Mouse (Mus musculus) myocyte (in vitro differentiated cells): ENCODE measurements at regions not wholly inside any gene's neighbourhood (a gene's known extent, or its start where the extent isn't known, plus 50 kb on each side); places are given as distances from the start of the nearest gene placed in this dataset.
A peak's percentile ranks its signal among the peaks of the same experiment; 100 is the strongest.

Experiments
- H3K27me3 ChIP-seq: one replicate; pipeline ENCODE4 v1.6.1; 2011; ENCODE audit not compliant: control insufficient read depth, insufficient read depth, insufficient read length
- H3K36me3 ChIP-seq: one replicate; pipeline ENCODE4 v1.6.1; 2011; ENCODE audit not compliant: control insufficient read depth, insufficient read depth
- H3K4me2 ChIP-seq: one replicate; pipeline ENCODE4 v1.6.1; 2011; ENCODE audit warnings: low read depth, control low read depth
- H3K4me3 ChIP-seq: one replicate; pipeline ENCODE4 v1.5.1; 2011; ENCODE audit warnings: mild to moderate bottlenecking, control low read depth, moderate library complexity
- H3K79me2 ChIP-seq: one replicate; pipeline ENCODE4 v1.6.1; 2011; ENCODE audit not compliant: control insufficient read depth, insufficient read depth
- H3ac ChIP-seq: one replicate; pipeline ENCODE4 v1.6.1; 2011; ENCODE audit not compliant: control insufficient read depth, insufficient read length
- CEBPB ChIP-seq: IDR thresholded peaks from 2 replicates; pipeline ENCODE4 v1.6.1; 2011; ENCODE audit warnings: mild to moderate bottlenecking, moderate library complexity; ENCODE audit not compliant: poor library complexity, insufficient read depth, severe bottlenecking
- E2F4 ChIP-seq: IDR thresholded peaks from one replicate; pipeline ENCODE4 v1.6.1; 2011; ENCODE audit warnings: mild to moderate bottlenecking, control low read depth, moderate library complexity; ENCODE audit not compliant: insufficient read depth
- MAX ChIP-seq: IDR thresholded peaks from one replicate; pipeline ENCODE4 v1.6.1; 2011; ENCODE audit warnings: low read depth, mild to moderate bottlenecking, control low read depth
- MYOD1 ChIP-seq, 3 experiments: IDR thresholded peaks; one replicate each; pipeline ENCODE4 v1.6.1; 2011; ENCODE audit warnings: control low read depth in 2 of 3, low read depth in 2 of 3, mild to moderate bottlenecking in 2 of 3, moderate library complexity in 1 of 3; ENCODE audit not compliant: insufficient read length in 2 of 3, control insufficient read depth in 1 of 3
- MYOG ChIP-seq, 3 experiments: IDR thresholded peaks; one replicate each; pipeline ENCODE4 v1.6.1; 2011; ENCODE audit warnings: control low read depth in 2 of 3, low read depth in 2 of 3, mild to moderate bottlenecking in 2 of 3; ENCODE audit not compliant: insufficient read length in 2 of 3, control insufficient read depth in 1 of 3, insufficient read depth in 1 of 3
- POLR2A ChIP-seq: IDR thresholded peaks from one replicate; pipeline ENCODE4 v1.6.1; 2011; ENCODE audit warnings: low read depth, mild to moderate bottlenecking, control low read depth, moderate library complexity; ENCODE audit not compliant: insufficient read length
- POLR2AphosphoS2 ChIP-seq: IDR thresholded peaks from one replicate; pipeline ENCODE4 v1.6.1; 2011; ENCODE audit warnings: low read depth, control low read depth; ENCODE audit not compliant: insufficient read length
- REST ChIP-seq: IDR thresholded peaks from one replicate; pipeline ENCODE4 v1.6.1; 2011; ENCODE audit warnings: mild to moderate bottlenecking, control low read depth, moderate library complexity; ENCODE audit not compliant: insufficient read depth, insufficient read length
- SRF ChIP-seq: IDR thresholded peaks from one replicate; pipeline ENCODE4 v1.6.1; 2011; ENCODE audit warnings: low read depth; ENCODE audit not compliant: control insufficient read depth, insufficient read length
- TCF12 ChIP-seq: IDR thresholded peaks from one replicate; pipeline ENCODE4 v1.6.1; 2011; ENCODE audit warnings: mild to moderate bottlenecking, control low read depth; ENCODE audit not compliant: poor library complexity, insufficient read depth, severe bottlenecking
- TCF3 ChIP-seq: IDR thresholded peaks from one replicate; pipeline ENCODE4 v1.6.1; 2011; ENCODE audit warnings: low read depth, control low read depth; ENCODE audit not compliant: insufficient read length
- USF1 ChIP-seq: IDR thresholded peaks from one replicate; pipeline ENCODE4 v1.6.1; 2011; ENCODE audit warnings: low read depth, mild to moderate bottlenecking, control low read depth, moderate library complexity

DNA sequence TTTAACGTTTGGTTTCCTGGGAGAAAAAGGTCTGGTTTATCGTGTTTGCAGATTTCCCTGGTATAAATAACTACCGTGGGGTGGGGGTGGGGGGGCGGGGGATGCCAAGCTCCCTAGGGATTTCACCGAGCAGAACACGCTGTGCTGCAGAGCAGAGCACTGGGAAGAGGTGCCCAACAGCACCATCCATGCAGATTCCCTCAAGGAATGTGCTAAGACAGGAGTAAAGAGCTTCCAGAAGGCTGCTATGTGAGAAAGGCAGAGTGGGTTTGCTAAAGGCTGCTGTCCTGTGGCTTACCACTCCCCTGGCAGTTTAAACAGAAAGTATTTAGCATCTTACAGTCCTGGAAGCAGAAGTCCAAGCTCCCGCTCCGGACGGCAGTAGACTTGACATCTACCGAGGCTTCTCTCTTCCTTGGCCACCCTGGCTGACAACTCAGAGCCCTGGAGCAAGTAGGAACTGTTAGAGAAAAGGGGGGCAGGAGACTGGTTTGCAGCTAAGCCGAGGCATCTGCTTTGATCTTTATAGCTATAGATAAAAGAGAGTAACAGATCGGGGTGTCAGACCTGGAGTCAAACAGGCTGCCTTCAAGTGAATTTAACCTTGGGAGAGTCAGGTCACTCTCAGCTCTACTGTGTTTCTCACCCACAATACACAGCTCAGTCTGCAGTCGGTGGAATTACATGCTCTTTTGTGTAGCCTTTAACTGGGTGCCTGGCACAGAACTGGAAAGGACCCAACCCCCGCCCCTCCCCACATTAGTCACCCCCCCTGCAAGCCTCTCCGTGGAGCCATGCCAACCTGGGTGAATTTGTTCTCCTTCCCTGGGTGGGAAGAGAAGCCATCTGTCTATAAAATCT is 1132.8 kb upstream of the Gulo start:
- TF ChIP-seq MAX (no peak), E2F4 (no peak), USF1 (no peak), SRF (no peak), POLR2A (no peak), POLR2AphosphoS2 (no peak), MYOG (IDR thresholded peaks at IDR 0.05; ENCODE audit: control insufficient read depth in 1 of 3, insufficient read depth in 1 of 3, insufficient read length in 2 of 3, low read depth in 2 of 3) (no peak), TCF3 (no peak), REST (no peak), TCF12 (no peak), CEBPB (no peak), MYOD1 (IDR thresholded peaks at IDR 0.05; ENCODE audit: control insufficient read depth in 1 of 3, insufficient read length in 2 of 3, low read depth in 2 of 3) (no peak)
- Histone ChIP-seq H3ac (no peak overlapping the region), H3K79me2 (no peaks in the 10 kb centered on the region), H3K4me3 (no peak overlapping the region), H3K36me3 (no peaks in the 10 kb centered on the region), H3K27me3 (peaks cover 6% of the 10 kb centered on the region), H3K4me2 (peak overlapping the region; percentile 55)

DNA sequence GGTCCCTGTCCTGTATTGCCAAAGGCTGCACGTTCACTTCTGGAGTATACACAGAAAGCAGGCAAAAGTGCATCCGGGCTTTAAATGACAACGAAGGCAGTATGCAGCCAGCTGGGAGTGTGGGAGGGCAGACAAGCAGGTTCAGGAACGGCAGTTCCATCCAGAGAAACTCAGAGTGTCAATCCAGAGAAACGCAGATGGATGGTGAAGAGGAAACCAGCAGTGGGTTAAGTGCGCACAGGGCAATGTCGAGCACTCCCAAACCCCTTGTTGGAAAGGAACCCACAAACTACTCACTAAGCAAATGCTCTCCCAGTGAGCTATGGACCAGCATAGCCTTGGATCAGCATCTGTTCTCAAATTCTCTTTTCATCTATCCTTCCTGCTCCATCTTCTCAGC is 1132.1 kb upstream of the Gulo start:
- Histone ChIP-seq H3K36me3 (no peaks in the 10 kb centered on the region), H3K27me3 (peaks cover 6% of the 10 kb centered on the region), H3K4me3 (no peak overlapping the region), H3ac (no peak overlapping the region), H3K4me2 (no peak overlapping the region), H3K79me2 (no peaks in the 10 kb centered on the region)
- TF ChIP-seq REST = no peak
- TF ChIP-seq POLR2AphosphoS2 = no peak
- TF ChIP-seq TCF12 = no peak
- no peak for TF ChIP-seq POLR2A
- no peak for TF ChIP-seq USF1
- TF ChIP-seq MAX = no peak
- no peak for TF ChIP-seq MYOD1 (IDR thresholded peaks at IDR 0.05; ENCODE audit: control insufficient read depth in 1 of 3, insufficient read length in 2 of 3, low read depth in 2 of 3)
- no peak for TF ChIP-seq TCF3
- no peak for TF ChIP-seq MYOG (IDR thresholded peaks at IDR 0.05; ENCODE audit: control insufficient read depth in 1 of 3, insufficient read depth in 1 of 3, insufficient read length in 2 of 3, low read depth in 2 of 3)
- no peak for TF ChIP-seq CEBPB
- TF ChIP-seq SRF = no peak
- no peak for TF ChIP-seq E2F4

DNA sequence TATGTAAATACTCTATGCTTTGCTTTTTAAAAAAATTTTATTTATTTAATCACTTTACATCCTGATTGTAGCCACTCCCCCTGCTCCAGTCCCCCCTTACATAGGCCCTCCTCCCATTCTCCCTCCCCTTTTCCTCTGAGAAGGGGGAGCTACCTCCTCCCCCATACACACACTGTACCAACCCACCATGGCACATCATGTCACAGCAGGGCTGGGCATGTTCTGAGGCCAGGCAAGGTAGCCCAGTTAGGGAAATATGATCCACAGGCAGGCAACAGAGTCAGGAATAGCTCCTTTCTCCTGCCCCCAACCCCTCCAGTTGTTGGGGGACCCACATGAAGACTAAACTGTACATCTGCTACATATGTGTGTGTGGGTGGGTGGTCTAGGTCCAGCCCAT is 1130.7 kb upstream of the Gulo start:
- Histone ChIP-seq H3ac (no peak overlapping the region), H3K4me2 (no peak overlapping the region)

DNA sequence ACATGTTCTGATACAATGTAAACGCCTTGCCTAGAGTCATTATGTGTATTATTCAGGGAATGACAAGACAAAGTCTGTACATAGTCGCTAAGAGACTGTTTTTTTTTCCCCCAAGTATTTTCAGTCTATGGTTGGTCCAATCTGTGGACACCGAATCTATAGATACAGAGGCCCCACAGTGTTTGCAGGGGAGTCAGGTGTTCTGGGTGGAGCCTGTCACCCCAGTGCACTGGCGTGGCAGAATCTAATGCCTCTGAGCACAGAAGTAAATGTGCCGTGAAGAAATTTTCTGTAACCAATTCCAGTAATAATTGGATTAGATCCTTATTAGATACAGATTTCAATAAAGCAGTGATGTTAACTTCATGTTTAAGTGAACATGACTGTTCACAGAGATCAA is 1130.1 kb upstream of the Gulo start:
- Histone ChIP-seq H3K4me2 (no peak overlapping the region), H3K4me3 (no peak overlapping the region), H3K79me2 (no peaks in the 10 kb centered on the region), H3ac (no peak overlapping the region), H3K36me3 (no peaks in the 10 kb centered on the region), H3K27me3 (peaks cover 6% of the 10 kb centered on the region)
- TF ChIP-seq POLR2AphosphoS2 (no peak), SRF (no peak), TCF12 (no peak), MAX (no peak), MYOG (IDR thresholded peaks at IDR 0.05; ENCODE audit: control insufficient read depth in 1 of 3, insufficient read depth in 1 of 3, insufficient read length in 2 of 3, low read depth in 2 of 3) (no peak)

More for the DNA sequence above, 1130.7 kb upstream of the Gulo start:
- H3K79me2 ChIP-seq = no peaks in the 10 kb centered on the region
- H3K4me3 ChIP-seq = no peak overlapping the region
- H3K36me3 ChIP-seq = no peaks in the 10 kb centered on the region
- TF ChIP-seq POLR2A (no peak), TCF3 (no peak), E2F4 (no peak), POLR2AphosphoS2 (no peak), REST (no peak), SRF (no peak), CEBPB (no peak), USF1 (no peak), MYOG (IDR thresholded peaks at IDR 0.05; ENCODE audit: control insufficient read depth in 1 of 3, insufficient read depth in 1 of 3, insufficient read length in 2 of 3, low read depth in 2 of 3) (no peak), MAX (no peak), TCF12 (no peak), MYOD1 (IDR thresholded peaks at IDR 0.05; ENCODE audit: control insufficient read depth in 1 of 3, insufficient read length in 2 of 3, low read depth in 2 of 3) (no peak)
- H3K27me3 ChIP-seq = peaks cover 6% of the 10 kb centered on the region

DNA sequence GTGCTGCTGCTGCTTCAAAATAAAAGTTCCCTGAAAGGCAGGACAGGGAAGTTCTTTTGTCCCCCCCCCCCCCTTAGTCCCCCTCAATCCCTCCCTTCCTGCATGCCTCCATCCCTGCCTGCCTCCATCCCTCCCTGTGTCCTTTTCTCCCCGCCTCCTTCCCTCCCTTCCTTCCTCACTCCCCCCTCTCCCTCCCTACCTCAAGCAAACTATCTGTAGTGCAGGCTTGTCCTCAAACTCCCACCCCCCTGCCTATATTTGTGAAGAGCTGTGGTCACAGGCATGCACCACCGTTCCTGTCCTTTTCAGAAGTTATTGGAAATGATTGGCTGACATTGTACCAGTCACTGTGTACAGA is 1127.1 kb upstream of the Gulo start:
- Histone ChIP-seq H3K27me3 (peaks cover 6% of the 10 kb centered on the region), H3K79me2 (no peaks in the 10 kb centered on the region), H3K4me3 (no peak overlapping the region), H3K36me3 (no peaks in the 10 kb centered on the region), H3K4me2 (no peak overlapping the region), H3ac (no peak overlapping the region)
- TF ChIP-seq TCF12 = no peak
